Mouse (Mus musculus) cerebral cortex, adult 2 months (tissue): ENCODE results near the gene Ptgs1.

Experiments
- WGBS: fragments of 180-500 bp; shearing (Covaris S2); methylation state at CpG from one replicate; pipeline ENCODE4 v1.1.7; 2018; 5-methylcytosine and 5-hydroxymethylcytosine counted together

Ptgs1 gene

GRCm38 (mm10) chr2:36214425-36214824 lies 15.8 kb upstream of the Ptgs1 start:
- WGBS: 57% methylated on average over 5 of the region's 5 CpGs

- WGBS: 94% methylated on average over 5 of the region's 5 CpGs
Observed at GRCm38 (mm10) chr2:36215203-36215739, 15.0 kb upstream of the Ptgs1 start.

- 36% methylated on average over 4 of the region's 4 CpGs for WGBS
Observed at GRCm38 (mm10) chr2:36216953-36217573, 13.2 kb upstream of the Ptgs1 start.

- 57% methylated on average over 5 of the region's 5 CpGs for WGBS
Observed at GRCm38 (mm10) chr2:36217692-36218233, 12.5 kb upstream of the Ptgs1 start.

- 93% methylated on average over 8 of the region's 8 CpGs for WGBS
Observed at GRCm38 (mm10) chr2:36220106-36220505, 10.1 kb upstream of the Ptgs1 start.

GRCm38 (mm10) chr2:36220891-36221290 lies 9.3 kb upstream of the Ptgs1 start:
- 50% methylated on average over 4 of the region's 4 CpGs for WGBS

- 61% methylated on average over 7 of the region's 7 CpGs for WGBS
Observed at GRCm38 (mm10) chr2:36222168-36222848, 7.9 kb upstream of the Ptgs1 start.

- 94% methylated on average over 7 of the region's 7 CpGs for WGBS
Observed at GRCm38 (mm10) chr2:36224153-36224552, 6.1 kb upstream of the Ptgs1 start.

GRCm38 (mm10) chr2:36224599-36224998 lies 5.6 kb upstream of the Ptgs1 start:
- WGBS: 12% methylated on average over 2 of the region's 2 CpGs

GRCm38 (mm10) chr2:36230967-36231366 lies 741 bp downstream of the Ptgs1 start:
- WGBS: 33% methylated on average over 10 of the region's 10 CpGs

- WGBS: 73% methylated on average over 7 of the region's 7 CpGs
Observed at GRCm38 (mm10) chr2:36234526-36235368, 4.5 kb downstream of the Ptgs1 start.

GRCm38 (mm10) chr2:36235917-36236316 lies 5.7 kb downstream of the Ptgs1 start:
- 29% methylated on average over 4 of the region's 4 CpGs for WGBS

GRCm38 (mm10) chr2:36236889-36237288 lies 6.7 kb downstream of the Ptgs1 start:
- 94% methylated on average over 5 of the region's 5 CpGs for WGBS

GRCm38 (mm10) chr2:36237557-36237956 lies 7.3 kb downstream of the Ptgs1 start:
- 92% methylated on average over 6 of the region's 6 CpGs for WGBS

- WGBS: 72% methylated on average over 3 of the region's 3 CpGs
Observed at GRCm38 (mm10) chr2:36238467-36238866, 8.2 kb downstream of the Ptgs1 start.

- 64% methylated on average over 2 of the region's 2 CpGs for WGBS
Observed at GRCm38 (mm10) chr2:36238951-36239350, 8.7 kb downstream of the Ptgs1 start.

GRCm38 (mm10) chr2:36242514-36242913 lies 12.3 kb downstream of the Ptgs1 start:
- 92% methylated on average over 13 of the region's 13 CpGs for WGBS

- 83% methylated on average over 9 of the region's 9 CpGs for WGBS
Observed at GRCm38 (mm10) chr2:36243296-36243891, 13.2 kb downstream of the Ptgs1 start.

GRCm38 (mm10) chr2:36243892-36244309 lies 13.7 kb downstream of the Ptgs1 start:
- 62% methylated on average over 5 of the region's 5 CpGs for WGBS

GRCm38 (mm10) chr2:36244705-36245104 lies 14.5 kb downstream of the Ptgs1 start:
- 89% methylated on average over 3 of the region's 3 CpGs for WGBS

- 69% methylated on average over 3 of the region's 3 CpGs for WGBS
Observed at GRCm38 (mm10) chr2:36247964-36248363, 17.7 kb downstream of the Ptgs1 start.

- WGBS: 88% methylated on average over 8 of the region's 8 CpGs
Observed at GRCm38 (mm10) chr2:36251156-36251555, 20.9 kb downstream of the Ptgs1 start.
